Mouse (Mus musculus): ENCODE measurements around the gene Cdon.

Gene Cdon

GRCm38 (mm10) chr9:35438286-35439061, 17.5 kb downstream of the Cdon start:
- DNase-seq, result no peak

- no peak for DNase-seq
Observed at GRCm38 (mm10) chr9:35439062-35439442, 18.1 kb downstream of the Cdon start.

GRCm38 (mm10) chr9:35439754-35440153, 18.8 kb downstream of the Cdon start:
- DNase-seq, result no peak

GRCm38 (mm10) chr9:35442476-35442875, 21.5 kb downstream of the Cdon start:
- no peak for DNase-seq

GRCm38 (mm10) chr9:35443618-35444511, 22.9 kb downstream of the Cdon start:
- DNase-seq, result no peak

GRCm38 (mm10) chr9:35444512-35444886, 23.6 kb downstream of the Cdon start:
- DNase-seq, result no peak

- DNase-seq, result no peak
Observed at GRCm38 (mm10) chr9:35446916-35447315, 26.0 kb downstream of the Cdon start.

GRCm38 (mm10) chr9:35453311-35453710, 32.4 kb downstream of the Cdon start:
- DNase-seq, result no peak

GRCm38 (mm10) chr9:35459594-35459993, 38.7 kb downstream of the Cdon start:
- DNase-seq, result no peak

- DNase-seq, result no peak
Observed at GRCm38 (mm10) chr9:35467264-35467817, 46.4 kb downstream of the Cdon start.

- no peak for DNase-seq
Observed at GRCm38 (mm10) chr9:35468913-35469312, 48.0 kb downstream of the Cdon start.

- no peak for DNase-seq
Observed at GRCm38 (mm10) chr9:35474104-35474724, 53.3 kb downstream of the Cdon start.

- DNase-seq, result no peak
Observed at GRCm38 (mm10) chr9:35475394-35475793, 54.5 kb downstream of the Cdon start.

GRCm38 (mm10) chr9:35479456-35479855, 58.5 kb downstream of the Cdon start:
- no peak for DNase-seq

GRCm38 (mm10) chr9:35482014-35482898, 61.3 kb downstream of the Cdon start:
- no peak for DNase-seq

GRCm38 (mm10) chr9:35483949-35484348, 63.0 kb downstream of the Cdon start:
- no peak for DNase-seq

- no peak for DNase-seq
Observed at GRCm38 (mm10) chr9:35486616-35487015, 65.7 kb downstream of the Cdon start.

GRCm38 (mm10) chr9:35488496-35488895, 67.6 kb downstream of the Cdon start:
- peak; percentile 25 for DNase-seq

GRCm38 (mm10) chr9:35491109-35491866, 70.4 kb downstream of the Cdon start:
- DNase-seq, result no peak

GRCm38 (mm10) chr9:35493033-35493732, 72.3 kb downstream of the Cdon start:
- DNase-seq, result no peak

GRCm38 (mm10) chr9:35493733-35494092, 72.8 kb downstream of the Cdon start:
- no peak for DNase-seq
